Mouse (Mus musculus) cerebral cortex, adult 2 months (tissue): Measurements from ENCODE around the gene Pcdh9.

Experiments used
- WGBS: fragments of 180-500 bp; shearing (Covaris S2); methylation state at CpG from one replicate; pipeline ENCODE4 v1.1.7; 2018; 5-methylcytosine and 5-hydroxymethylcytosine counted together

Pcdh9 gene

DNA sequence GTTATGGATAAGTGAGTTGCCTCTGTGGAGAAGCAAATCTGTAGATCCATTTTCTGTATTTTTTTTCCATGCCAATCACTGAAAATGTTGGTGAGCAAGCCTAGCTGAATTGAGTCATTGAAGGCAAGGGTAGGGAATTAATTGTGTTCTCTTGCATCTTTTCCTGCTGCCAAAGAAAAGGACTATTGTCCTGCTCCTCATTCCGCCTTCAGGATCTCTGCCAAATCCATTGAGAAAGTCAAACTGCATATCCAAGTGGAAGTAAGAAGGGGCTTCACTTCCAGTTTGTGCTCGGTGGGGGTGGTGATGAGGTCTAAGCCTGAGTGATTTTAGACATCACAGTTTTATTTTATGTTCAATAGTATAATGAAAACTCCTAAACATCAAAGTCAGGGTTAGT is 105.4 kb downstream of the Pcdh9 start:
- WGBS: 45% methylated on average over 2 of the region's 2 CpGs

- 70% methylated on average over 2 of the region's 2 CpGs for WGBS
These were observed 127.6 kb downstream of the Pcdh9 start for GRCm38 (mm10) chr14:93762855-93763254.

DNA sequence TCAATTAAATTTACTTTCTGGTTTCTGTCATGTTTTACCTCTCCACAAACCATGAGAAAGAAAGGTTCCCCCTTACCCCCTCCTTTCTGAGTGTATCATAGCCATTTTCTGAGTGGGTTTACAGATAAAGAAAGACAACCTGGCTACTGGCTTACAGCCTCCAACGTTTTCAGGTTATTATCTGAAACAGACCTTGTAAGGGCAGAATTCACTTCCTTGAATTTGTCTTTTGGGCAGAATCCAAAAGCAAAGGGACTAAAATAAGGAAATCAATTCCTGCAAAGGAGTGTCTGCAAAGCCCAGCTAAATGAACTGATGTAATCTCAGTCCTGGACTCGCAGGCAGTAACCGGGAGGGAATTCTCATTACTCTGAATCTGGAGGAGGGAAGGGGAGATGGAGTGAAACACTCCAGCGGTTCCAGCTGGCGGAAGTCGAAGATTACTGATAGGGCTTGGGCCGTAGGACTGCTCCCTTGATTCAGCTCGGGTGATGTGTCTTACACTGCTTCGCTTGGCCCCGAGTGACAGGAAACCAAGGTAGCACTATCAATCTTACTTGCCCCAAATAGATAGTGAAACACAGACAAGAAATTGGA is 156.3 kb downstream of the Pcdh9 start:
- WGBS: 48% methylated on average over 10 of the region's 10 CpGs

- 10% methylated on average over 1 of the region's 1 CpGs for WGBS
These were observed 164.7 kb downstream of the Pcdh9 start for GRCm38 (mm10) chr14:93725798-93726197.

DNA sequence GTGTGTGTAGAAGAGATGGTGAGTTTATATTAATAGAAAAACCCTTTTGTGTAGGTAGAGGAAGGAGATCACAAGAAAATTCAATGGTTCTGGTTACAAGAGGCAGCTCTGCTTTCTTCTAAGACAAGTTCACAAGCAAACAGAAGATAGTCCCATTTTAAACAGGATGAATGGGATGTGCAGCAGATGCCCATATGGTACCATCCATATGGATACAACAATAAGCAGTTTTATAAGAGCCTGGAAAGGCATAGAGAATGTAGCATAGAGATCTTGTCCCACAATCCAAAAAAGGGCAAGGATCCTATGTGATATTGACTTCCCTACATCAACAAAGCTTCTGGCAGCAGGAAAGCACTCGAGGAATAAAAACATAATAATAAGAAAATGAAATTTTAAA is 171.3 kb downstream of the Pcdh9 start:
- WGBS: 36% methylated on average over 1 of the region's 1 CpGs

DNA sequence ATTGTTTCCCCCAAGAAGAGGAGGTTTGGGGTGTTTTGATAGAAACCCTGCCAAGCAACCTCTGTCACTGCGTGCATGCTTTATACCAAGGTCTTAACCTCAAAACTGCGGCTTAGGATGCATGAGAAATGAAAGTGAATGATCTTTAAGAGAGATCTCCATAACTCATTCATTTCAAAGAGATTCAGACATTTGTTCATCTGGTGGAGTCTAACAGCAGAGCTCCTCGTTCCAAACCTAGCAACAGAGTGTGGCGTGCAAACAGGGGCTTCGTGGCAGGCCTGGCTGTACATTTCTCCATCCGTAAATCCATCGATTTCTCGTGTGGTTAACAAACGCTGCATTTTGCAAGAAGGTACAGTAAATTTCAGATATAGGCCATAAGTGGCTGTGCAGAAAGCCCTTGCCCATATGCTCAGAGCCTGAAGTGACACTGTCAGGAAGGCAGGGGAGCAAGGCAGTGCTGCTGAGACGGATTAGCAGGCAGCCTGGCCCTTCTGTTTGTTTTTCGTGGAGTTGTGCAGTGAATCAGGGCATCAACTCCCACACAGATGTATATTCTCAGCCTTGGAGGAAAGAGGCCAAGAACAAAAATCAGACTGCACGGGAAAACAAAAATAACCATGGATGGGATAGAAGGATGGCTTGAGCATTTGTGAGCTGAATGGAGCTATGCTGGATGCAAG is 177.1 kb downstream of the Pcdh9 start:
- WGBS: 48% methylated on average over 12 of the region's 12 CpGs

GRCm38 (mm10) chr14:93708651-93709050 is 181.8 kb downstream of the Pcdh9 start:
- 70% methylated on average over 3 of the region's 3 CpGs for WGBS

- 17% methylated on average over 12 of the region's 12 CpGs for WGBS
These were observed 188.9 kb downstream of the Pcdh9 start for GRCm38 (mm10) chr14:93701385-93702101.

- WGBS: 29% methylated on average over 1 of the region's 1 CpGs
These were observed 189.6 kb downstream of the Pcdh9 start for GRCm38 (mm10) chr14:93700916-93701315.

GRCm38 (mm10) chr14:93684641-93685040 is 205.8 kb downstream of the Pcdh9 start:
- WGBS: 27% methylated on average over 1 of the region's 1 CpGs

DNA sequence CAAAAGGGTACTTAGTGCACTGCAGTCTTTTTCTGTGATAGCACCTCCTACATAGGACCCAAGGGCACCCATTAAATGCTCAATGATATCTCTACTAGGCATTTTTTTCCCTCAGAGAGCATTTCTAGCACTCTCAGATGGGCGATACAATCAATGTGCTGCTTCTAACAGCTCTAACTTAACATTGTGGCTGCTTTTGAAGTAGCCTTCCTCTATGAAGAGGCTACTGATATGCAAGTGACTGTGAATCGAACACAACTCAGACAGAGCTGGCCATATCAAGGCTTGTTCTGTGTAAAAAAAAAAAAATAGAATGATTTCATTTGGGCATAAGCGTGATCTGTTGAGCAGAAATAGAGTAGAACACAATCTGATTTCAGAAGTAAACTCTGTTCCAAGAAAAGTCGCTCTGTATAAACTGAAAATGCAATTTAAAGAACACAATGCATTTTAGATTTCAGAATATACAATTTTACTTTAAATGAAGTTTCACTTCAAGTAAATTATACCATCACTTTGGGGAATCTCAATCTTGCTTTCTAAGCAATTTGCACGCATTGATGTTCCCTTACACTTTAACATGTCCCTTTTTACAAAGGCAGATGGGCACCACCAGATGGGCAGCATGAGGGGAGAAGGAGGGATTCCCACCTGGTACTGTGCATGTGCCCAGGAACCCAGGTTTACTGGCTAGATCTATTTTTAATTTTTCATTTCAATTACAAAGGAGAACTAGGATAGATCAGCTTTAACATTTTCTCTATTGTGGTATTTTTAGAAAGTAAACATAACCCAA is 215.0 kb downstream of the Pcdh9 start:
- WGBS: 44% methylated on average over 5 of the region's 5 CpGs

GRCm38 (mm10) chr14:93653986-93654757 is 236.3 kb downstream of the Pcdh9 start:
- 58% methylated on average over 9 of the region's 9 CpGs for WGBS

- WGBS: 56% methylated on average over 2 of the region's 2 CpGs
These were observed 263.2 kb downstream of the Pcdh9 start for GRCm38 (mm10) chr14:93627241-93627640.

GRCm38 (mm10) chr14:93624144-93624543 is 266.3 kb downstream of the Pcdh9 start:
- 40% methylated on average over 1 of the region's 1 CpGs for WGBS

GRCm38 (mm10) chr14:93621211-93621610 is 269.3 kb downstream of the Pcdh9 start:
- 48% methylated on average over 9 of the region's 9 CpGs for WGBS

GRCm38 (mm10) chr14:93607546-93607945 is 282.9 kb downstream of the Pcdh9 start:
- 47% methylated on average over 3 of the region's 3 CpGs for WGBS

DNA sequence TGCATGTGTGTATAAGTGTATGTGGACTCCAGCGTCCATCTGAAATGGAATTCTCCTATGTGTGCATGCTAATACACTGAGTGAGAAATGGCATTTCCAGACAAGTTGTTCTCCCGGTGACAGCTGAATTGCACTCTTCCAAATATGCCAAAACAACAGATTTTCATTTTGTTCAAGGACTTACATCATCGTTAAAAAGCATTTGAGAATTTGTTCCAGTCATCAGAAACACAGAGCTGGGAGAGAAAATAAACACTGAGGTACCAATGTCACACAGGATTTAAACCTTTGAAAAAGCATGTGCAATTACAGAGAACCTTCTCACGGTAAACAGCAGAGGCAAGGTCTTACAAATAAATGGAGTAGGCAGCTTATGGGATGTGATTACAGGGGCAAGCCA is 290.5 kb downstream of the Pcdh9 start:
- WGBS: 32% methylated on average over 4 of the region's 4 CpGs

DNA sequence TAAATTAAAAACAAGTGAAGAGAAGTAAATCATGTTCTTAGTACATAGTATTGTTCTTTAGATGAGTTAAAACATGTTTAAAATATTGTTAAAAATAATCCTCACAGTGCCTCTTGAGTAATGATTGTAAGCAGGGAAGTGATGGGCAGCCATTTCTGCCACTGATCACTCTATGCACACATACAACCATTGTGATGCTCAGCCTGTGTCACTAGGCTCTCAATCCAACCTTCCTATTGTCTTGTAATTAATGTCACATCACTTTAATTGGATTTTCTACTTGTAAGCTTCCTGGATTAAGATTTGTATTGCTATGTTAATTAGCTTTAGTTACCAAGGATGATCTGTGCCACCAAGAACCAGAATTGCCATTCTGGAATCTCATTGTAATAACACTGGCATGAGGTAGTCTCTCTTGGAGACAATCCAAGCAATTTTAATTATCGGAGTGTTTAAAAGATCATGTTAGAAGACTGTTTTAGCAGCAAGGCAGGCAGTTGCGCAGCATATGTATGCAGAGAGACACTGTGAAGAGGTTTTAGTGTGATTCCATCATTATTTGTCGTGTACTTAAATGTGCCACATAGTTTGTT is 305.0 kb downstream of the Pcdh9 start:
- 57% methylated on average over 3 of the region's 3 CpGs for WGBS

DNA sequence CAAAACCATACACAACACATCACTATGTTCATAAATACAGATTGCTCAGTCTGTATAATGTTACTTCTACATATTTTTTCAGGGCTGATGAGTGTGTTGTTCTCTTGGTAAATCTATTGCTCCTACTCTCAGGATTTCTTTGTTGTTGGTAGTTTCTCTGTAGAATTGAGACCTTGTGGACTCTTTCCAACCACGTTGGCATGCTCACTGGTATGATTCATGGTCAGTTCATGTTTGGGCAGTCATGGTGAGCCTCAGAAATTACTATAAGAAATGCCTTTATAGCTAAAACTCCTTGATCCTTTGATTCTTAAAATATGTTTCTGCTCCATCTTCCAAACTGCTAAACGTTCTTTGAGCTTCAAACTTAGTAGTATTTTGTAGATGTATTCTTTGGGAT is 326.1 kb downstream of the Pcdh9 start:
- WGBS: 59% methylated on average over 2 of the region's 2 CpGs

DNA sequence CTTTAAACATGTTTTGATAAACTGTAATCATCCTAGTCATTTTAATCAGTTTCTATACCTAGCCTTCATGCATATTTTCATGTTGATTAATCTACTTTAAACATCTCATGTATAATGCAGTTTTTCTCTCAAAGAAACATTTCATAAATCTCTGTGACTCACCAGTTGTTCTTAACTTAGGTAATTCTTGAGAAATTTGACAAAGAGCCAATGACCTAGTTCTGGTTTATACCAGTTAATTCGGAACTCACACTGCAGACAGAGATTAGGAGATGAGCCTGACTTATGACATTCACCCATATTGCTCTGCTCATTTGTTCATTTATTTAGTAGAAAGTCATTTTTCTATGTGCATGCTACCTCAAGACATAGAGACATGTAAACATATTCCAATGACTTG is 328.9 kb downstream of the Pcdh9 start:
- WGBS: 37% methylated on average over 1 of the region's 1 CpGs

DNA sequence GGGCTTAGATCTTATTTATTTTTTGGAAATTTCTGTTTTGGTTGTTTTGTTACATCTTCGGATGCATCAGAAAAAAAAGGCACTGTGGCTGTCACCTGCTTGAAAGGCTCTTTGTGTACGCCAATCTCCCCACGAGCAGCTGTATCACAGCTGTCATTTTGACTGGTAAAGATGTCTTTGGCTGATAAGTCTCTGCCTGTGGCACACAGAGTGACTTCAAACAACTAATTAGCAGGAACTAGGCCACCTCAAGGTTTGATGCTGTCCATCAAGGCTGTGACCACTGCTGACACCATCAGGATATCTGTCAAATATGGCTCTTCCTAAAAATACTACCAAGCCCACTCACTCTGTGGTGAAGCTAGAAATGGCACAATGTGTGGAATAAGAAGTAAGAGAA is 336.7 kb downstream of the Pcdh9 start:
- 67% methylated on average over 3 of the region's 3 CpGs for WGBS
